Mouse (Mus musculus): Measurements from ENCODE around the gene Mat1a. TPM values are rescaled to one million over a fixed set of nuclear protein-coding genes. Genes with fewer than 3 reads are reported as not detected.

Gene Mat1a
- polyA plus RNA-seq, 1 experiment from 2014 or later: 8.6 TPM

GRCm38 (mm10) chr14:41098726-41099125 lies 6.1 kb upstream of the Mat1a start:
- no peak overlapping the region for H3K9ac ChIP-seq
- 94% methylated on average over 1 of the region's 1 CpGs for WGBS

GRCm38 (mm10) chr14:41100712-41101111 lies 4.1 kb upstream of the Mat1a start:
- Histone ChIP-seq H3K9ac (no peak overlapping the region), H3K36me3 (no peaks in the 10 kb centered on the region), H3K4me1 (no peaks in the 10 kb centered on the region), H3K4me3 (replicated peaks) (no peak overlapping the region), H3K4me2 (no peak overlapping the region), H3K27me3 (replicated peaks) (no peaks in the 10 kb centered on the region), H3K9me3 (no peaks in the 10 kb centered on the region), H3K27ac (no peak overlapping the region)
- ATAC-seq (ENCODE audit: insufficient read depth, low FRiP score, low read depth): peak; percentile 50; the same call in 1 of the 2 replicates
- WGBS: 63% methylated on average over 3 of the region's 3 CpGs

More at GRCm38 (mm10) chr14:41098726-41099125, 6.1 kb upstream of the Mat1a start:
- no peak for ATAC-seq (ENCODE audit: insufficient read depth, low FRiP score, low read depth)
- H3K27me3 ChIP-seq (replicated peaks): no peaks in the 10 kb centered on the region
- no peak overlapping the region for H3K4me3 ChIP-seq (replicated peaks)
- no peaks in the 10 kb centered on the region for H3K4me1 ChIP-seq
- no peaks in the 10 kb centered on the region for H3K36me3 ChIP-seq
- no peak overlapping the region for H3K4me2 ChIP-seq
- no peak overlapping the region for H3K27ac ChIP-seq
- H3K9me3 ChIP-seq: no peaks in the 10 kb centered on the region

DNA sequence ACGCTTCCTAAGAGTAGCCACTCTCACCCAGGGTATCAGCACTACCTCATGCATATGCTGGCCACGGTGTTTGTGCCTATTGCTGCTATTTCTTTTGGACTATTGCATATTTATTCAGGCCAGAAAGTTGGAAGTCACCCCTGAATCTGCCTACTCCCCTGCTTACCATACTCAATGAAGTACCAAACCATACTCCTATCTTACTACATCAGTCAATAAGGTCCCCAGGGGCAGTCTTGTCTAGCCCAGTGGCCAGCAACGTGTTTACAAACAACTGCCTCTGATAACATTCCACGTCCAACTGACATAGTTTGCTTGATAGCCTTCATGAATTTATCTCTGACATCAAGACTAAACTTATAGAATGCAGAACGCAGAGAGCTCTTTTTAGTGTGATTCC lies 3.6 kb upstream of the Mat1a start:
- Histone ChIP-seq H3K4me2 (no peak overlapping the region), H3K4me3 (replicated peaks) (no peak overlapping the region), H3K9ac (no peak overlapping the region), H3K4me1 (no peaks in the 10 kb centered on the region), H3K27me3 (replicated peaks) (no peaks in the 10 kb centered on the region), H3K27ac (no peak overlapping the region), H3K9me3 (no peaks in the 10 kb centered on the region), H3K36me3 (no peaks in the 10 kb centered on the region)
- no peak for ATAC-seq (ENCODE audit: insufficient read depth, low FRiP score, low read depth)
- 69% methylated on average over 5 of the region's 5 CpGs for WGBS

- ATAC-seq (ENCODE audit: insufficient read depth, low FRiP score, low read depth): no peak
- Histone ChIP-seq H3K9me3 (no peaks in the 10 kb centered on the region), H3K4me1 (no peaks in the 10 kb centered on the region), H3K36me3 (no peaks in the 10 kb centered on the region), H3K27me3 (replicated peaks) (no peaks in the 10 kb centered on the region), H3K4me3 (replicated peaks) (no peak overlapping the region), H3K4me2 (no peak overlapping the region), H3K27ac (no peak overlapping the region), H3K9ac (no peak overlapping the region)
- WGBS: 64% methylated on average over 2 of the region's 2 CpGs
Measured at GRCm38 (mm10) chr14:41102269-41102668, 2.6 kb upstream of the Mat1a start.

DNA sequence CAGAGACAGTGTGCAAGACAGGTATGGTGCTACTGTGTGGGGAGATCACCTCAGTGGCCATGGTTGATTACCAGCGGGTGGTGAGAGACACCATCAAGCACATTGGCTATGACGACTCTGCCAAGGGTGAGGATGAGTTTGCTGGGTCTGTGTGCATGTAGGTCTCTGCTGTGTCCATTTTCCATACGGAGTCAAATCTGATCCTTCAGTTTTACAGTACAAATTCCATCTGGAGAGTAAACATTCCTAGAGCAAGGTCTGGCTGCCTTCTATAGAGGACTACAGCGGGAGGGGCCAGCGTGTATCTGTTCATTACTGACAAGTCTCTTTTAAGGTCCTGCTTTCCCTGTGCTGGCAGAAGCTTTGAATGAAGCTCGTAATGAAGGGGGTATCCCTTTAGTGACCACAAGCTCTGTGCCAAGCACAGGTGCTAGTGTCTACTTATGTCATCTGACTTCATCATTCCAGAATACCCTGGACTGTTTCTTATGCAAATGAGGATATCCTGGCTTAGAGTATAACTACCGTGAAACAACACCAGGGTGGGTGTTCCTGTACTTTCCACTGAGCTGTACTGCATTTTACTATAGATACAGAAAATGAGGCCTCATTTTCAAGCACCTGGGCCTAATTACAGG lies 6.3 kb downstream of the Mat1a start:
- Histone ChIP-seq H3K27ac (no peak overlapping the region), H3K4me1 (no peaks in the 10 kb centered on the region), H3K9ac (no peak overlapping the region), H3K4me2 (no peak overlapping the region), H3K36me3 (no peaks in the 10 kb centered on the region), H3K27me3 (replicated peaks) (no peaks in the 10 kb centered on the region), H3K4me3 (replicated peaks) (no peak overlapping the region), H3K9me3 (no peaks in the 10 kb centered on the region)
- 72% methylated on average over 7 of the region's 7 CpGs for WGBS
- ATAC-seq (ENCODE audit: insufficient read depth, low FRiP score, low read depth): no peak

- ATAC-seq (ENCODE audit: insufficient read depth, low FRiP score, low read depth): no peak
Measured at GRCm38 (mm10) chr14:41112944-41113343, 8.1 kb downstream of the Mat1a start.

DNA sequence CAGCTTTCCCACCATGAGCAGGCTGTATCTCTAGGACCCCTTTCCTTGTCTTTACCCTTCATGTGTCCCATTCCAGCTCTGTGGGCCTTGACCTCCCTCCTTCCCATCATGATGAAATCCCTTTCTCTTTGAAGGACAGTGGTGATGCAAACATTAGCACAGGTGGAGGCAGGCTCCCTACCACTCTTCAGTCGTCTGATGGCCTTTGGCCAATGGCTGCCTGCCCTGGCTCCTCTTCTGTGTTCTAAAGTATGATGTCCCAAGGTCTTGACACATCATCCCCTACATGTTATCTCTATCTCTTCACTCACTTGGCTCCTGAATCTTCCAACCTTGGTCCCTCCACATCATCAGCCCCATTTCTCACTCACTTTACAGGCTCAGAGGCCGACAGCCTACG lies 11.4 kb downstream of the Mat1a start:
- WGBS: 74% methylated on average over 3 of the region's 3 CpGs
- no peaks in the 10 kb centered on the region for H3K9me3 ChIP-seq
- H3K4me2 ChIP-seq: no peak overlapping the region
- H3K4me1 ChIP-seq: no peaks in the 10 kb centered on the region
- no peak overlapping the region for H3K9ac ChIP-seq
- no peak for ATAC-seq (ENCODE audit: insufficient read depth, low FRiP score, low read depth)
- H3K36me3 ChIP-seq: no peaks in the 10 kb centered on the region
- no peaks in the 10 kb centered on the region for H3K27me3 ChIP-seq (replicated peaks)
- H3K27ac ChIP-seq: no peak overlapping the region
- no peak overlapping the region for H3K4me3 ChIP-seq (replicated peaks)

More at GRCm38 (mm10) chr14:41112944-41113343, 8.1 kb downstream of the Mat1a start:
- H3K36me3 ChIP-seq: no peaks in the 10 kb centered on the region
- no peak overlapping the region for H3K9ac ChIP-seq
- no peak overlapping the region for H3K4me3 ChIP-seq (replicated peaks)
- H3K27me3 ChIP-seq (replicated peaks): no peaks in the 10 kb centered on the region
- 74% methylated on average over 4 of the region's 4 CpGs for WGBS
- H3K27ac ChIP-seq: no peak overlapping the region
- H3K9me3 ChIP-seq: no peaks in the 10 kb centered on the region
- H3K4me2 ChIP-seq: no peak overlapping the region
- no peaks in the 10 kb centered on the region for H3K4me1 ChIP-seq

- 82% methylated on average over 5 of the region's 5 CpGs for WGBS
Measured at GRCm38 (mm10) chr14:41124683-41125082, 19.8 kb downstream of the Mat1a start.

DNA sequence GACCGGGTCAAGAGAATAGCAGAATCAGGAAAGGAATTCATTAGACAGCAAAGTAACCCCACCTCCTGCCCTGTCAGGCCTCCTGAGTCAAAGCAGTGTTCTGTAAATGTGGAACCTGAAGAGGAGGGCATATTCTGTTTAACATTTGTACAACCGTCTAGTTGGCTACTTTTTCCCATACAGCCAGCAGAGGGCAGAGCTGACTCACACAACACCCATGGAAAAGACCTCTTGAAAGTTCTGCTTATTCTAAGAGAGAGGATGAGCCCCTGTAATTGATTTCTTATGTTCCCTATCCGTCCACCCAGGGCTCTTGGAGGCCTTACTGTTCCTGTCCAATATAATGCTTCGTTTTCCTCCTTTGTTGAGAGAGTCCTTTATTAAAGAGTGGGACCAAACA lies 23.2 kb downstream of the Mat1a start:
- H3K9ac ChIP-seq: no peak overlapping the region
- H3K27ac ChIP-seq: no peak overlapping the region
- no peaks in the 10 kb centered on the region for H3K9me3 ChIP-seq
- ATAC-seq (ENCODE audit: insufficient read depth, low FRiP score, low read depth): no peak
- H3K36me3 ChIP-seq: no peaks in the 10 kb centered on the region
- no peak overlapping the region for H3K4me2 ChIP-seq
- no peaks in the 10 kb centered on the region for H3K27me3 ChIP-seq (replicated peaks)
- WGBS: 20% methylated on average over 4 of the region's 4 CpGs
- no peak overlapping the region for H3K4me3 ChIP-seq (replicated peaks)
- no peaks in the 10 kb centered on the region for H3K4me1 ChIP-seq

More at GRCm38 (mm10) chr14:41124683-41125082, 19.8 kb downstream of the Mat1a start:
- Histone ChIP-seq H3K9ac (no peak overlapping the region), H3K27ac (no peak overlapping the region), H3K36me3 (no peaks in the 10 kb centered on the region), H3K27me3 (replicated peaks) (no peaks in the 10 kb centered on the region), H3K4me3 (replicated peaks) (no peak overlapping the region), H3K4me2 (no peak overlapping the region), H3K4me1 (no peaks in the 10 kb centered on the region), H3K9me3 (no peaks in the 10 kb centered on the region)
- no peak for ATAC-seq (ENCODE audit: insufficient read depth, low FRiP score, low read depth)

GRCm38 (mm10) chr14:41131540-41131939 lies 26.7 kb downstream of the Mat1a start, which contains the start of gene Sftpa1:
Gene Sftpa1 (plus strand): TSS chr14:41131782.
- no peak for ATAC-seq (ENCODE audit: insufficient read depth, low FRiP score, low read depth)
- no peaks in the 10 kb centered on the region for H3K9me3 ChIP-seq
- H3K4me1 ChIP-seq: no peaks in the 10 kb centered on the region
- no peak within 1 kb of the TSS for H3K27ac ChIP-seq
- 65% methylated on average over 7 of the region's 7 CpGs for WGBS
- no peak within 1 kb of the TSS for H3K4me2 ChIP-seq
- H3K4me3 ChIP-seq (replicated peaks): no peak within 1 kb of the TSS
- no peaks in the 10 kb centered on the region for H3K36me3 ChIP-seq
- no peak within 1 kb of the TSS for H3K9ac ChIP-seq
- H3K27me3 ChIP-seq (replicated peaks): no peaks in the 10 kb centered on the region

- H3K9ac ChIP-seq: no peak overlapping the region
- no peak overlapping the region for H3K27ac ChIP-seq
- no peaks in the 10 kb centered on the region for H3K27me3 ChIP-seq (replicated peaks)
- no peaks in the 10 kb centered on the region for H3K9me3 ChIP-seq
- H3K4me2 ChIP-seq: no peak overlapping the region
- no peaks in the 10 kb centered on the region for H3K36me3 ChIP-seq
- no peak for ATAC-seq (ENCODE audit: insufficient read depth, low FRiP score, low read depth)
- no peak overlapping the region for H3K4me3 ChIP-seq (replicated peaks)
- no peaks in the 10 kb centered on the region for H3K4me1 ChIP-seq
Measured at GRCm38 (mm10) chr14:41137006-41137405, 32.2 kb downstream of the Mat1a start.

- no peaks in the 10 kb centered on the region for H3K4me1 ChIP-seq
- H3K4me2 ChIP-seq: no peak overlapping the region
- 90% methylated on average over 1 of the region's 1 CpGs for WGBS
- no peak for ATAC-seq (ENCODE audit: insufficient read depth, low FRiP score, low read depth)
- no peaks in the 10 kb centered on the region for H3K9me3 ChIP-seq
- H3K4me3 ChIP-seq (replicated peaks): no peak overlapping the region
- H3K36me3 ChIP-seq: no peaks in the 10 kb centered on the region
- H3K27ac ChIP-seq: no peak overlapping the region
- no peaks in the 10 kb centered on the region for H3K27me3 ChIP-seq (replicated peaks)
- no peak overlapping the region for H3K9ac ChIP-seq
Measured at GRCm38 (mm10) chr14:41140686-41141085, 35.9 kb downstream of the Mat1a start.

- H3K36me3 ChIP-seq: no peaks in the 10 kb centered on the region
- no peak overlapping the region for H3K4me3 ChIP-seq (replicated peaks)
- no peak overlapping the region for H3K9ac ChIP-seq
- no peaks in the 10 kb centered on the region for H3K9me3 ChIP-seq
- no peak for ATAC-seq (ENCODE audit: insufficient read depth, low FRiP score, low read depth)
- H3K27ac ChIP-seq: no peak overlapping the region
- no peak overlapping the region for H3K4me2 ChIP-seq
- no peaks in the 10 kb centered on the region for H3K27me3 ChIP-seq (replicated peaks)
- 45% methylated on average over 6 of the region's 6 CpGs for WGBS
- no peaks in the 10 kb centered on the region for H3K4me1 ChIP-seq
Measured at GRCm38 (mm10) chr14:41146035-41146434, 41.2 kb downstream of the Mat1a start.

All from stomach, embryonic 15.5 days (tissue).